Mouse (Mus musculus) cerebellum, postnatal 25 days (tissue): ENCODE results near the gene Sox1.

Experiments used
- DNase-seq, 2 experiments: peaks; one replicate each; pipeline ENCODE4 v3.0.0; 2021; ENCODE audit warnings: mixed read lengths in 2 of 2

The Sox1 gene

DNA sequence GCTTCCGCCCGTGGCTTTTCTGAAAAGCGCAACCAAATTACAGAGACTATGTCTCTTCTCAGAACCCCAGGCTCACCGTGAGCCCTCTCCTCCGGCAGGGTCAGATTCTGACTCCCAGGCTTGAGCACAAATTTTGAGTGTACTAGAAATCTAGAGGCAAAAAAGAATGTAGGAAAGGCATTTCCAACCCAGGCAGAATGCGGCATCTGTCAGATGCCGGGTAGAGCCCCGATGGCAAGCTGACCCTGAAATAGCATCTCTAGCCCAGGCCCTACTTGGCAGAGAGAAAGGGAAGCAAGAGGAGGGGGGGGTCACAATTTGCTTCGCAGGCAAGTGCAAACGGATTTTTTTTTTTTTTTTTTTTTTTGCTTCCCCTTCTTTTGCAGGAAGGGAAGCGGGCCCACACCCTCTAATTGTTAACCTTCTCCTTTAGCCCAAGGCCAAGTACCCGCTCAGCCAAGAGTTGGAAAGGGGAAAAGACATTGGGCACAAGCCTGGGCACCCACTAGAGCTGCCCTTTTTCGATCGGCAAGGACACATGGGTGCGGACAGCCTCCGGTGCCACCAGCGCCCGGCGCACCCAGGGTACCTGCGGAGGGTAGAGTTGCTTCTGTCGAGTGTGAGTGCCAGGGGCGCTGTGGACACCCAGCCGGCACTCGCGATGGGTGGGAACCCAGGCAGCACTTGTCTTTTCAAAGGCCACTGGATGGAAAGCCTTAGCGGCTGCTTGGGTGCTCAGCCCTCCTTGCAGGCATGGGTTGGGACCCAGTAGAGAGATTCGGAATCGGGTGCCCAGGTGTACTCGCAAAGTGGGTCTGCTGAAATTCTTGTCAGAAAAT lies 5.1 kb upstream of the Sox1 start:
- peak in 1 of 2 experiments; percentile 15 for DNase-seq

GRCm38 (mm10) chr8:12390640-12391365 lies 4.3 kb upstream of the Sox1 start:
- DNase-seq = peak in 1 of 2 experiments; percentile 20

GRCm38 (mm10) chr8:12391366-12392250 lies 3.5 kb upstream of the Sox1 start:
- DNase-seq = peak; percentile 12 to 37

- DNase-seq = no peak
Observed at GRCm38 (mm10) chr8:12392801-12393200, 2.3 kb upstream of the Sox1 start.

GRCm38 (mm10) chr8:12394385-12395000 lies 602 bp upstream of the Sox1 start:
- DNase-seq = no peak

DNA sequence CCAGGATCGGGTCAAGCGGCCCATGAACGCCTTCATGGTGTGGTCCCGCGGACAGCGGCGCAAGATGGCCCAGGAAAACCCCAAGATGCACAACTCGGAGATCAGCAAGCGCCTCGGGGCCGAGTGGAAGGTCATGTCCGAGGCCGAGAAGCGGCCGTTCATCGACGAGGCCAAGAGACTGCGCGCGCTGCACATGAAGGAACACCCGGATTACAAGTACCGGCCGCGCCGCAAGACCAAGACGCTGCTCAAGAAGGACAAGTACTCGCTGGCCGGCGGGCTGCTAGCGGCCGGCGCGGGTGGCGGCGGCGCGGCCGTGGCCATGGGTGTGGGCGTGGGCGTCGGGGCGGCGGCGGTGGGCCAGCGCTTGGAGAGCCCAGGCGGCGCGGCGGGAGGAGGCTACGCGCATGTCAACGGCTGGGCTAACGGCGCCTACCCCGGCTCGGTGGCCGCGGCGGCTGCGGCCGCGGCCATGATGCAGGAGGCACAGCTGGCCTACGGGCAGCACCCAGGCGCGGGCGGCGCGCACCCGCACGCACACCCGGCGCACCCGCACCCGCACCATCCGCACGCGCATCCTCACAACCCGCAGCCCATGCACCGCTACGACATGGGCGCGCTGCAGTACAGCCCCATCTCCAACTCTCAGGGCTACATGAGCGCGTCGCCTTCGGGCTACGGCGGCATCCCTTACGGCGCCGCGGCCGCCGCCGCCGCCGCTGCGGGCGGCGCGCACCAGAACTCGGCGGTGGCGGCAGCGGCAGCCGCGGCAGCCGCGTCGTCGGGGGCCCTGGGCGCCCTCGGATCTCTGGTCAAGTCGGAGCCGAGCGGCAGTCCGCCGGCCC lies 1.6 kb downstream of the Sox1 start:
- DNase-seq = no peak

DNA sequence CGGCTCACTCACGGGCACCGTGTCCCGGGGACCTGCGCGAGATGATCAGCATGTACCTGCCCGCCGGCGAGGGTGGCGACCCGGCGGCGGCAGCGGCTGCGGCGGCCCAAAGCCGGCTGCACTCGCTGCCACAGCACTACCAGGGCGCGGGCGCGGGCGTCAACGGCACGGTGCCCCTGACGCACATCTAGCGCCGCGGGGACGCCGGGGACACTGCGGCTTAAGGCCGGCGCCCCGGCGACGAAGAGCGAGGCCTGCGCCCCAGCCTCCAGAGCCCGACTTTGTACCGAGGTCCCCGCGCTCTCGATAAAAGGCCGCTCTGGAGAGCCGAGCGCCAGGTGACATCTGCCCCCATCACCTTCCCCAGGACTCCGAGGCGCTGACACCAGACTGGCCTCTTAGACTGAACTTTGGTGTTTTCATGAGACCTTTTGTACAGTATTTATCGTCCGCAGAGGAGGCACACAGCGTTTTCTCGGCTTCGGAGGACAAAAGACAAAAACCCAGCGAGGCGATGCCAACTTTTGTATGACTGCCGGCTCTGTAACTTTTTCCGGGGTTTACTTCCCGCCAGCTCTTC lies 2.3 kb downstream of the Sox1 start:
- DNase-seq = no peak

GRCm38 (mm10) chr8:12398011-12398945 lies 3.2 kb downstream of the Sox1 start:
- DNase-seq = no peak

- DNase-seq = no peak
Observed at GRCm38 (mm10) chr8:12399421-12400205, 4.5 kb downstream of the Sox1 start.

- peak; percentile 30 to 46 for DNase-seq
Observed at GRCm38 (mm10) chr8:12400611-12401390, 5.7 kb downstream of the Sox1 start.

DNA sequence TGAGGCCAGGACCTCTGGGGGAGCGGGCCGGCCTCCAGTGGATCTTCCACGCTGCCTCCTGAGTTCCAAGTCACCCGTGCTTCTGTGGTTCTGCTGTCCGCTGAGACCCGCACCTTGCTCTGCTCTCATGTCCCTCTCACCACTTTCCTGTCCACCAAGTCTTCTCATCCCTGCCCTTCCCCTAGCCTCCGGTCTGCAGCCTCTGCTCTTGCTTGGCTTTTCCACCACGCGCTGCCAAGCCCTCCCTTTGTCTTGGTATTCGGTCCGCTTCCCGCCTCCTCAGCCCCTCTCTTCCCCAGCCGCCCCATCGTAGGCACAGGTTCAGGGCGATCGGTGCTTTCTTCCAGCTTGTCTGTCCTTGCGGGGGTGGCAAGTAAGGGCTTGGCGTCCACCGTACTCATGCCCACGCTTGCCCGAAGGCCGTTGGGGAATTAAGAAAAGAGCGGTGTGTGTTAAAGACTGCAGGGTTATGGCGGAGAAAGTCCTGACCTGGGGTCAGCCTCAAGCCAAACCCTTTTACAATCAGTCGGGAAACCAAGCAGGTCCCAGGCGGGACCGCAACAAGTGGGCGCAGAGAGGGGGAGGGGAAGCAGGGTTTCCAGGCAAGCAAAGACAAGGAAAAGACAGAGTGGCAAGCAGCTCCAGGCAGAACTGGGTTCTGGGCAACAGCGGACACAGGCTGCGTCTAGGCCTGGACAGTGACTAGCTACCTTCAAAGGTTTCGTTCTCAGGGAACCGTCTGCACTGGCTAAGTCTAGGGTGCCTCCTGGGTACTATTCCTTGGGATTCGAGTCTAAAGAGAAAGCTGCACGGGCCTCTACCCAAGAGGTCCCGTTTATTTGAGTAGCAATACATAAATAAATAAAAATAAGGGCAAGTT lies 6.5 kb downstream of the Sox1 start:
- no peak for DNase-seq

DNA sequence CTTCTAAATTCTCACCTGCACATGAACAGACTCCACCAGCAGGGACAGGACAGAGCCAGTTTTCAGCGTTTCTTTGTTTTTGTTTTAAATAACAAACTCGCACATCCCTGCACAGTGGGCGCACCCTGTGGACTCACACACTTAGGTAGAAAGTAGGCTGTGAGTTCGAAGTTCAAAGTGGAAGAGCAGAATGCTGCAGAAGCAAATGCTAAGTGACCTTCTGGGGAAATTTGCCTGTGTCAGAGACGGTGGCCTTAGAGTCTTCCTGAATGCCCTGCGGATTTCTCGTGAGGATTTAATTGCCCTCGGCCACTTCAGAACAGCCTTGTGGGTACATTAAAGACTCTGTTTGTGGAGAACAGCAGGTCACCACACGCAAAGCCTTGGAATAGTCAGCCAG lies 7.6 kb downstream of the Sox1 start:
- no peak for DNase-seq

DNA sequence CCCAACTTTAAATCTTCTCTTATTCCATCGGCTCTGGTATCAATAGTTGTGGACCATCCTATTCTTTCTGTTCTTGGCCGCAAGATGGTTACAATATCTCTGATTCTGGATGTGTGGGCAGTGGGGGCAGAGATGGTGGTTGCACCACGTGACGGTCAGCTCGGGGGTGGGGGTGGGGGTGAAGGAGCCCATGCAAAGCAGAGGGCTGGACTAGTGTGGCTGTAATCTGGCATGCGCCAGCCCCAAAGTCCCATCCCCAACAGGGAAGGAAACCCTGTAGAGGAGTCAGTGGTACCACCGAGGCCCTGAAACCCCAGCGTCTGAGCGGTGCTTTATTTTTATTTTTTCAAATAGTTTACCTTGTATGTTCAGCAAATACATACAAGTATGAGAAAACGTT lies 12.9 kb downstream of the Sox1 start:
- DNase-seq = no peak

GRCm38 (mm10) chr8:12409976-12410375 lies 14.9 kb downstream of the Sox1 start:
- no peak for DNase-seq

- no peak for DNase-seq
Observed at GRCm38 (mm10) chr8:12417056-12417455, 22.0 kb downstream of the Sox1 start.

GRCm38 (mm10) chr8:12420537-12420936 lies 25.4 kb downstream of the Sox1 start:
- DNase-seq = no peak

GRCm38 (mm10) chr8:12425906-12426305 lies 30.8 kb downstream of the Sox1 start:
- DNase-seq = no peak
